Mouse (Mus musculus): ENCODE results near the gene Tyr. TPM values are rescaled to one million over a fixed set of nuclear protein-coding genes. Genes with fewer than 3 reads are reported as not detected.
"Not testable (repeated sequence)": the region's sequence is repeated elsewhere in the genome, so short reads cannot be mapped to it uniquely, and the experiment has no call there.

Gene Tyr
- polyA plus RNA-seq (2014; fragmentation: Nextera tagmentation; extraction: Ambion mirVana): 0.16 and 0.22 TPM in 2 replicates

DNA sequence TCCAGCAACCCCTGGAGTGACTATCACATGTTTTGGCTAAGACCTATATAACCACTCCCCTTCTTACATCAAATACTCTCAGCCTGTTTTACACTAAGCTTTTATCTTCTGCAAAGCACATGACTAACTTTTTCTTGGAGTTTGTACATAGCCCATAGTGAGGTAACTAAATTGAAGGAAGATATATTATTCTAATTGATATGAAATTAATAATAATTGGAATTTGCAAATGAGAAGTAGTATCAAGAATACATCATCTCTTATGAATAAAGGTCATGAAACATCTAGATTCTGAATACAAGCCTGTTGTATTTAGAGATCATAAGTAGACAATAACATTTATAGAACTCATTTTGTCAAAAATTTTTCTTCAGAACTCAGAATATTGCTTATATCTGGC is at the start of gene Tyr:
Gene Tyr, minus strand, starts transcription at position 101 of the 400 bp plus-strand sequence.
- H3K27me3 ChIP-seq (ENCODE audit: control insufficient read depth, insufficient read depth, low read length): no peaks in the 10 kb centered on the region
- no peak within 1 kb of the TSS for H3K4me3 ChIP-seq (ENCODE audit: low read depth, low read length)
- no peaks in the 10 kb centered on the region for H3K4me1 ChIP-seq (ENCODE audit: control insufficient read depth, insufficient read depth, low read length)
- no peak within 1 kb of the TSS for H3K4me2 ChIP-seq (ENCODE audit: low read depth)
- no peak within 1 kb of the TSS for H3K27ac ChIP-seq (ENCODE audit: low read depth, low read length)
- ATAC-seq (ENCODE audit: insufficient read depth, low FRiP score, low TSS enrichment) (no peak), DNase-seq (ENCODE audit: low spot score) (no peak)
- H3K36me3 ChIP-seq (ENCODE audit: control insufficient read depth, insufficient read depth, low read length): no peaks in the 10 kb centered on the region
- H3K9ac ChIP-seq (ENCODE audit: low read length): no peak within 1 kb of the TSS
- H3K9me3 ChIP-seq (ENCODE audit: control insufficient read depth, low read length): no peaks in the 10 kb centered on the region

DNA sequence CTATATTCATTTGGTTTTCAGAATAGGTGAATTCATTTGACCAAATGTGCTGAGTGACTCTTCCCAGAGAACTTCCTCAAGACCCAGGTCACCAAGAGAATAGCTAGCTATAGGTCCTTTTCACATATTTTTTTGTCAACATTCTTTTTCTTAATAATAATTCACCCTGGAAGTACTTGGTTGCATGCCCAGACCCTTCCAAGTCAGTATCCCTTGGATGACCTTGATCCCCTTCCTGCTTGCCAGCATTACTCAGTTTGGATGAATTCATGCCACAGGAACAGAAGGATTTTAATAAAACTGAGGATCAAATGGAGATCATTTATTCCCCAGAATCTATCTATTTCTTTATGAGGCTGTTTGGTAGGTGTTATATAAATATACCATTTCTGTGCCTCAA is 45.7 kb upstream of the Tyr start:
- H3K27ac ChIP-seq (ENCODE audit: low read depth, low read length): no peak overlapping the region
- H3K4me1 ChIP-seq (ENCODE audit: control insufficient read depth, insufficient read depth, low read length): no peaks in the 10 kb centered on the region
- no peaks in the 10 kb centered on the region for H3K9me3 ChIP-seq (ENCODE audit: control insufficient read depth, low read length)
- no peak overlapping the region for H3K4me2 ChIP-seq (ENCODE audit: low read depth)
- no peak overlapping the region for H3K9ac ChIP-seq (ENCODE audit: low read length)
- H3K4me3 ChIP-seq (ENCODE audit: low read depth, low read length): no peak overlapping the region
- ATAC-seq (ENCODE audit: insufficient read depth, low FRiP score, low TSS enrichment) (no peak), DNase-seq (ENCODE audit: low spot score) (no peak)
- no peaks in the 10 kb centered on the region for H3K27me3 ChIP-seq (ENCODE audit: control insufficient read depth, insufficient read depth, low read length)
- no peaks in the 10 kb centered on the region for H3K36me3 ChIP-seq (ENCODE audit: control insufficient read depth, insufficient read depth, low read length)

DNA sequence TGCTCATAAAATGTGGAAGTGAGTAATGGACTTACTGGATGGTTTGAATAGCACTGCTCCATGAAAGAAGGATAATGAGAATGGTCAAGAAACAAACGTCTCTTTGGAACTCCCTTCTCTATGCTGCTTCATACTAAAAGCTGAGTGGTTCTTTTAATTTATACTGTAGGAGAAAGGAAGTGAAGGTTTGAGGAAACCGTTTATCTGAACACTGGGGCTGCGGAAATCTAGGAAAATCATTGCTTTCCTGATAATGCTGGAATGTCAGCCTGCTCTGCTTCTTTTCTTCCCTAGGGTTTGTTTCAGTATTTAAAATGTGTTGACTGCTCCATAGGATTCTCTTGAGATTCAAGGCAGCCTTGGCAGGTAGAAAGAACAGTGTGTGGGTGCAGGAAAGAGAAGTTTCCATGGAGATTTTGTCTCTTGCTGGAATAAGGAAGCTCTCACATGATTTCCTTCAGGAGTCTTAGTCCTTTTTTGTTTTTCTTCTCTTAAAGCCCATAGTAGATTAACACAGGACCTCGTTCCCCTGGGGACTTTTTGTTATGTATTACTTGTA is 891 bp upstream of the Tyr start:
- Histone ChIP-seq H3K4me1 (ENCODE audit: control insufficient read depth, insufficient read depth, low read length) (no peaks in the 10 kb centered on the region), H3K27ac (ENCODE audit: low read depth, low read length) (no peak overlapping the region), H3K9me3 (ENCODE audit: control insufficient read depth, low read length) (no peaks in the 10 kb centered on the region), H3K27me3 (ENCODE audit: control insufficient read depth, insufficient read depth, low read length) (no peaks in the 10 kb centered on the region), H3K4me3 (ENCODE audit: low read depth, low read length) (no peak overlapping the region), H3K9ac (ENCODE audit: low read length) (no peak overlapping the region), H3K36me3 (ENCODE audit: control insufficient read depth, insufficient read depth, low read length) (no peaks in the 10 kb centered on the region), H3K4me2 (ENCODE audit: low read depth) (no peak overlapping the region)
- no peak for DNase-seq (ENCODE audit: low spot score)
- 27% methylated on average over 4 of the region's 4 CpGs for WGBS
- no peak for ATAC-seq (ENCODE audit: insufficient read depth, low FRiP score, low TSS enrichment)

DNA sequence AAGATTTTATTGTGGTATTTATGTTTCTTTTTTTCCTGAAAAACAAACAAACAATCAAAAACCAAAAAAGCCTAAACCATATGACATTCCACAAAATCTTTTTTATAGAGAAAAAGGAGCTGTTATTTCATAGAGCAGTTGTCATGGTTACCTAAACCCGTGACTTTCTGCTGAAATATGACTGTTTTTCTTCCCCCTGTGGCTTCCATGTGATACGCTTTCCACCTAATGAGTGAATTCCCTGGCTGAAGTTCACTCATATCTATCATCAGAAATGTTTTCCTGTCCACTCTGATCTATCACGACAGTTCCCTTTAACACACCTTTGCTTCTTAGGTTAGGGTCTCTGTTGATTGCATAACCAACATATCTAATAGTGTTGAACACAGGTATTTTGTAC is 5.3 kb downstream of the Tyr start:
- no peak overlapping the region for H3K4me3 ChIP-seq (ENCODE audit: low read depth, low read length)
- no peaks in the 10 kb centered on the region for H3K36me3 ChIP-seq (ENCODE audit: control insufficient read depth, insufficient read depth, low read length)
- H3K4me1 ChIP-seq (ENCODE audit: control insufficient read depth, insufficient read depth, low read length): no peaks in the 10 kb centered on the region
- no peaks in the 10 kb centered on the region for H3K27me3 ChIP-seq (ENCODE audit: control insufficient read depth, insufficient read depth, low read length)
- no peak overlapping the region for H3K27ac ChIP-seq (ENCODE audit: low read depth, low read length)
- no peak overlapping the region for H3K9ac ChIP-seq (ENCODE audit: low read length)
- no peak for DNase-seq (ENCODE audit: low spot score)
- no peak for ATAC-seq (ENCODE audit: insufficient read depth, low FRiP score, low TSS enrichment)
- WGBS: 74% methylated on average over 3 of the region's 3 CpGs
- no peaks in the 10 kb centered on the region for H3K9me3 ChIP-seq (ENCODE audit: control insufficient read depth, low read length)
- H3K4me2 ChIP-seq (ENCODE audit: low read depth): no peak overlapping the region

DNA sequence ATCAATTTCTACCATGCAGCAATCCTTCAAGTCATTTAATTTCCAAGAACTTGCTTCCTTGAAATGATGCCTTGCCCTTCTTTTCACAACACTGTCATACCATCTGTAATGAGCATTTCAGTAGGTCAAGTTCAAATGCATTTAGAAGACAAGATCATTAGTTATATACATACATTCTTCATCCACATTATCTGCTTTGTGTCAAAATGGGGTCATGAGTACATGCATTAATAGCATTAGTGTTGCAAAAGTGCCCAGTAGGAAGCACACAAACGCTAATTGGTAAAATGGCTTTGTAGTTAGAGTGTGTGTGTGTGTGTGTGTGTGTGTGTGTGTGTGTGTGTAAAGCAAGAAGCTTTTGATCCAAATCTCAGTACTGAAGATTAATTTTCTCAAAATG is 80.0 kb downstream of the Tyr start:
- Histone ChIP-seq H3K4me3 (ENCODE audit: low read depth, low read length) (no peak overlapping the region), H3K27ac (ENCODE audit: low read depth, low read length) (no peak overlapping the region), H3K9ac (ENCODE audit: low read length) (no peak overlapping the region), H3K4me1 (ENCODE audit: control insufficient read depth, insufficient read depth, low read length) (no peaks in the 10 kb centered on the region), H3K4me2 (ENCODE audit: low read depth) (no peak overlapping the region), H3K27me3 (ENCODE audit: control insufficient read depth, insufficient read depth, low read length) (no peaks in the 10 kb centered on the region), H3K9me3 (ENCODE audit: control insufficient read depth, low read length) (no peaks in the 10 kb centered on the region), H3K36me3 (ENCODE audit: control insufficient read depth, insufficient read depth, low read length) (no peaks in the 10 kb centered on the region)
- no peak for ATAC-seq (ENCODE audit: insufficient read depth, low FRiP score, low TSS enrichment)
- 84% methylated on average over 1 of the region's 1 CpGs for WGBS
- no peak for DNase-seq (ENCODE audit: low spot score)

DNA sequence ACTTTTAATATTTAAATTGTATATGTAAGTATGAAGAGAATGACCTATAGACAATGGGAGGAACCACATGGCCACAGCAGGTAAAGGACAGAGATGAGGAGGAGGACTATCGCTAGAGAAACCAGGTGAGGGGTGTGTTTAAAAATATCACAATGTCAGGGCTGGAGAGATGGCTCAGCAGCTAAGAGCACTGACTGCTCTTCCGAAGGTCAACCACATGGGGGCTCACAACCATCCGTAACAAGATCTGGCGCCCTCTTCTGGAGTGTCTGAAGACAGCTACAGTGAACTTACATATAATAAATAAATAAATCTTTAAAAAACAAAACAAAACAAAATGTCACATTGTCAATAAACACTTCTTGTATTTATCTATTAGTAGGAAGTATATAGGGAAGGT is 81.9 kb downstream of the Tyr start:
- DNase-seq (ENCODE audit: low spot score); H3K27ac ChIP-seq (ENCODE audit: low read depth, low read length); H3K4me1 ChIP-seq (ENCODE audit: control insufficient read depth, insufficient read depth, low read length); H3K9me3 ChIP-seq (ENCODE audit: control insufficient read depth, low read length); H3K9ac ChIP-seq (ENCODE audit: low read length); H3K4me2 ChIP-seq (ENCODE audit: low read depth); H3K36me3 ChIP-seq (ENCODE audit: control insufficient read depth, insufficient read depth, low read length); H3K27me3 ChIP-seq (ENCODE audit: control insufficient read depth, insufficient read depth, low read length); H3K4me3 ChIP-seq (ENCODE audit: low read depth, low read length): not testable (repeated sequence)
- WGBS: 13% methylated on average over 4 of the region's 4 CpGs
- peak; percentile 58; the same call in 1 of the 2 replicates for ATAC-seq (ENCODE audit: insufficient read depth, low FRiP score, low TSS enrichment)

DNA sequence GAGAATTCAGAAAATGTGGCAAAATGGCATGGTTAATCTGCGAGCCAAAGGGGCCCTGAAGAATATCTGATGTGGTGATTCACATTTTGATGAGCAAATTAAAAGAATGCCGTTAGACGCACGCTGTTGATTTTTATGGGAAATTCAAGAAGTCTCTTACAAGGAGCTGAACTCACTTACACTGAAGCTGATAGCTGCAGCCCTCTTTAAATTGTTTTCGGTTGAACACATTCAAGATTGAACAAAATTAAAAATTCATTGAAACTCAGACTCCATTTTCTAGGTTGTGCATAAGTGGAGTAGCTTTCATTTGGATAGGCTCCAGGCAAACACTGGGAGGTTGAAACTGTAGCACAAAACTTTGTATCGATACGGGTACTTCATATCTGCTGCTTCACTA is 96.3 kb downstream of the Tyr start:
- DNase-seq (ENCODE audit: low spot score) (no peak), ATAC-seq (ENCODE audit: insufficient read depth, low FRiP score, low TSS enrichment) (no peak)
- WGBS: 89% methylated on average over 7 of the region's 7 CpGs
- Histone ChIP-seq H3K4me1 (ENCODE audit: control insufficient read depth, insufficient read depth, low read length) (no peaks in the 10 kb centered on the region), H3K9me3 (ENCODE audit: control insufficient read depth, low read length) (no peaks in the 10 kb centered on the region), H3K27ac (ENCODE audit: low read depth, low read length) (no peak overlapping the region), H3K4me3 (ENCODE audit: low read depth, low read length) (no peak overlapping the region), H3K4me2 (ENCODE audit: low read depth) (no peak overlapping the region), H3K9ac (ENCODE audit: low read length) (no peak overlapping the region), H3K36me3 (ENCODE audit: control insufficient read depth, insufficient read depth, low read length) (no peaks in the 10 kb centered on the region), H3K27me3 (ENCODE audit: control insufficient read depth, insufficient read depth, low read length) (no peaks in the 10 kb centered on the region)

DNA sequence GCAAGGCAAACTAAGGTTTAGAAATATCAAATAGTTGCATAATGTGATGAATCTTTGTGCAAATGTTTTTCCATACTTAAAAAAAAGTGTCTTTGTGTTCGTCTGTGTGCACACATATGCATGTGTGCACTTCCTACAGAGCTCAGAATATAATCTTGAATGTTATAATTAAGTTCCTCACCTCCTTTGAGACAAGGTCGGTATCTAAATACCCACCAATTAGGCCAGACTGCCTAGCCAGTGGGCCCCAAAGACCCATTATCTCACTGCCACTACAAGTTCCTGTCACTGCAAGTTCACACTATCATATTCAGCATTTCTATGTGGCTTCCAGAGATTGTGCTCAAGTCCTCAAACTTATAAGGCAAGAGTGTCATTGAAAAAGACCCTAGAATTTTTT is 118.4 kb downstream of the Tyr start:
- H3K27ac ChIP-seq (ENCODE audit: low read depth, low read length): no peak overlapping the region
- no peak overlapping the region for H3K4me2 ChIP-seq (ENCODE audit: low read depth)
- ATAC-seq (ENCODE audit: insufficient read depth, low FRiP score, low TSS enrichment) (no peak), DNase-seq (ENCODE audit: low spot score) (no peak)
- no peaks in the 10 kb centered on the region for H3K27me3 ChIP-seq (ENCODE audit: control insufficient read depth, insufficient read depth, low read length)
- H3K4me3 ChIP-seq (ENCODE audit: low read depth, low read length): no peak overlapping the region
- H3K9ac ChIP-seq (ENCODE audit: low read length): no peak overlapping the region
- H3K9me3 ChIP-seq (ENCODE audit: control insufficient read depth, low read length): no peaks in the 10 kb centered on the region
- H3K4me1 ChIP-seq (ENCODE audit: control insufficient read depth, insufficient read depth, low read length): no peaks in the 10 kb centered on the region
- H3K36me3 ChIP-seq (ENCODE audit: control insufficient read depth, insufficient read depth, low read length): no peaks in the 10 kb centered on the region
- 69% methylated on average over 2 of the region's 2 CpGs for WGBS
